Mouse (Mus musculus) forebrain, embryonic 13.5 days (tissue): ENCODE measurements around the gene Gstp2. TPM values are rescaled to one million over a fixed set of nuclear protein-coding genes. Genes with fewer than 3 reads are reported as not detected.
"Not testable (repeated sequence)": the region's sequence is repeated elsewhere in the genome, so short reads cannot be mapped to it uniquely, and the experiment has no call there.

Source experiments
- ATAC-seq: fragments of 200-750 bp; cut with Nextera tagmentation; 2 replicates; pipeline ENCODE4 v1.8.0; 2017
- H3K27ac ChIP-seq: fragments of 300-500 bp; sonication (generic); 2 replicates; pipeline ENCODE4 v1.5.1; 2015; ENCODE audit warnings: inconsistent platforms, mild to moderate bottlenecking, moderate library complexity
- H3K27me3 ChIP-seq: fragments of 300-500 bp; sonication (generic); 2 replicates; pipeline ENCODE4 v1.6.1; 2015; ENCODE audit warnings: mild to moderate bottlenecking, inconsistent platforms
- H3K36me3 ChIP-seq: fragments of 300-500 bp; sonication (generic); 2 replicates; pipeline ENCODE4 v1.6.1; 2015; ENCODE audit warnings: mild to moderate bottlenecking, inconsistent platforms; ENCODE audit not compliant: poor library complexity, severe bottlenecking
- H3K4me1 ChIP-seq: fragments of 300-500 bp; sonication (generic); 2 replicates; pipeline ENCODE4 v1.6.1; 2015; ENCODE audit warnings: inconsistent platforms
- H3K4me2 ChIP-seq: fragments of 300-500 bp; sonication (generic); 2 replicates; pipeline ENCODE4 v1.6.1; 2015; ENCODE audit warnings: inconsistent platforms, mild to moderate bottlenecking, moderate library complexity
- H3K4me3 ChIP-seq: fragments of 300-500 bp; sonication (generic); 2 replicates; pipeline ENCODE4 v1.5.1; 2015; ENCODE audit warnings: mild to moderate bottlenecking, inconsistent platforms
- H3K9ac ChIP-seq: fragments of 300-500 bp; sonication (generic); 2 replicates; pipeline ENCODE4 v1.6.1; 2015; ENCODE audit warnings: mild to moderate bottlenecking, inconsistent platforms
- H3K9me3 ChIP-seq: fragments of 300-500 bp; sonication (generic); replicated peaks from 2 replicates; pipeline ENCODE4 v1.6.1; 2016; ENCODE audit warnings: inconsistent platforms
- WGBS: fragments of 180-500 bp; shearing (Covaris S2); methylation state at CpG from one replicate; pipeline ENCODE4 v1.1.7; 2015; 5-methylcytosine and 5-hydroxymethylcytosine counted together
- polyA plus RNA-seq: library from polyadenylated mRNA; unstranded; fragments of >200 nt; fragmentation: Nextera tagmentation; extraction: Ambion mirVana; gene quantifications from 2 replicates; pipeline ENCODE4 v1.2.1, GENCODE M21; 2015

Gstp2 gene
- polyA plus RNA-seq, 1 experiment from 2014 or later = 2.5 TPM

GRCm38 (mm10) chr19:4068242-4068641 lies 22.4 kb upstream of the Gstp2 start:
- not testable (repeated sequence) for H3K9ac ChIP-seq, ATAC-seq, H3K27me3 ChIP-seq, H3K4me2 ChIP-seq, H3K27ac ChIP-seq, H3K4me1 ChIP-seq, H3K36me3 ChIP-seq, H3K9me3 ChIP-seq, H3K4me3 ChIP-seq
- WGBS = 91% methylated on average over 2 of the region's 2 CpGs

GRCm38 (mm10) chr19:4066877-4067276 lies 21.1 kb upstream of the Gstp2 start:
- H3K4me2 ChIP-seq = no peak overlapping the region
- H3K4me3 ChIP-seq = no peak overlapping the region
- no peaks in the 10 kb centered on the region for H3K4me1 ChIP-seq
- H3K27ac ChIP-seq = no peak overlapping the region
- H3K36me3 ChIP-seq = no peaks in the 10 kb centered on the region
- H3K27me3 ChIP-seq = no peaks in the 10 kb centered on the region
- no peak for ATAC-seq
- H3K9me3 ChIP-seq = no peaks in the 10 kb centered on the region
- no peak overlapping the region for H3K9ac ChIP-seq

DNA sequence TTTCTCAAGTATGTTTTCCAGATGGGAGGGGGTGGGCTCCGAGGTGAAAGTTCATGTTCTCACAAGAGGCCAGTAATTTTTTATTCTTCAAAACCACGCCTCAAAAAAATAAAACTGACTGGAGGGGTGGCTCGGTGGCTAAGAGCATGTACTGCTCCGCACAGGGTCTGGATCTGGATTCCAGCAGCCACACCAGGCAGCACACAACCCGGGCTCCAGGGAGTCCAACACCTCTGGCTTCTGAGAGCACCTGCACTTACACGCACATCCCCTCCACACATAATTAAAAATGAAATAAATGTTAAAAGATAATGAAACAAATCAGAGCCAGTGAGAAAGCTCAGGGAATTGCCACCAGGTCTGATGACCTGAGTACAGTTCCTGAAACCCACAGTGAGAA lies 20.5 kb upstream of the Gstp2 start:
- Histone ChIP-seq H3K9ac (no peak overlapping the region), H3K4me1 (no peaks in the 10 kb centered on the region), H3K27me3 (no peaks in the 10 kb centered on the region), H3K36me3 (no peaks in the 10 kb centered on the region), H3K9me3 (no peaks in the 10 kb centered on the region), H3K4me3 (no peak overlapping the region), H3K4me2 (no peak overlapping the region), H3K27ac (no peak overlapping the region)
- WGBS = 89% methylated on average over 6 of the region's 6 CpGs
- ATAC-seq = no peak

DNA sequence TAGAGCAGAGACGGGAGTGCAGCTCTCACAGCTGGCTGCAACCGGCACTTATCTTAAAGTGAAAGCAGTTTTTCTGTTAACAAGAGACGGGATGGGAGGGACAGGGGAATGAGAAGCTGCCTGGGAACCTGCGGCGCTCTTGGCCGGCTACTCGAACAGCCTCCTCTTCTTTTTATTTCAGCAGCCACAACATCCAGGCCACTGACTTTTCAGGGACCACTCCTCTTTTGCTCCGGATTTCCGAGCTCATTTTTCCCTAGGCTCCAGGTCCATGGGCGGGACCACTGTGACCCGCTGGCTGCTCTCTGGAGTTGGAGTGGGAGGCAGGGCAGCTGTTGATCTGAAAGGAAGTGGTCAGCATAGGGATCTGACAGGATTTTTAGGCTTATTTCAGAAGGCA lies 18.7 kb upstream of the Gstp2 start:
- H3K36me3 ChIP-seq, H3K4me3 ChIP-seq, H3K27me3 ChIP-seq, H3K27ac ChIP-seq, H3K4me2 ChIP-seq, H3K9ac ChIP-seq, ATAC-seq, H3K4me1 ChIP-seq, H3K9me3 ChIP-seq: not testable (repeated sequence)
- 46% methylated on average over 6 of the region's 11 CpGs for WGBS

GRCm38 (mm10) chr19:4063357-4063756 lies 17.5 kb upstream of the Gstp2 start:
- not testable (repeated sequence) for H3K27me3 ChIP-seq, H3K9me3 ChIP-seq, H3K27ac ChIP-seq, H3K4me3 ChIP-seq, H3K9ac ChIP-seq, H3K4me2 ChIP-seq, H3K36me3 ChIP-seq, ATAC-seq, H3K4me1 ChIP-seq
- WGBS = 84% methylated on average over 4 of the region's 4 CpGs

- Histone ChIP-seq H3K4me3 (no peak overlapping the region), H3K27me3 (no peaks in the 10 kb centered on the region), H3K27ac (no peak overlapping the region), H3K4me2 (no peak overlapping the region), H3K9ac (no peak overlapping the region), H3K36me3 (no peaks in the 10 kb centered on the region), H3K9me3 (no peaks in the 10 kb centered on the region), H3K4me1 (no peaks in the 10 kb centered on the region)
- no peak for ATAC-seq
- WGBS = 86% methylated on average over 6 of the region's 6 CpGs
Measured at GRCm38 (mm10) chr19:4060899-4061465, 15.2 kb upstream of the Gstp2 start.

DNA sequence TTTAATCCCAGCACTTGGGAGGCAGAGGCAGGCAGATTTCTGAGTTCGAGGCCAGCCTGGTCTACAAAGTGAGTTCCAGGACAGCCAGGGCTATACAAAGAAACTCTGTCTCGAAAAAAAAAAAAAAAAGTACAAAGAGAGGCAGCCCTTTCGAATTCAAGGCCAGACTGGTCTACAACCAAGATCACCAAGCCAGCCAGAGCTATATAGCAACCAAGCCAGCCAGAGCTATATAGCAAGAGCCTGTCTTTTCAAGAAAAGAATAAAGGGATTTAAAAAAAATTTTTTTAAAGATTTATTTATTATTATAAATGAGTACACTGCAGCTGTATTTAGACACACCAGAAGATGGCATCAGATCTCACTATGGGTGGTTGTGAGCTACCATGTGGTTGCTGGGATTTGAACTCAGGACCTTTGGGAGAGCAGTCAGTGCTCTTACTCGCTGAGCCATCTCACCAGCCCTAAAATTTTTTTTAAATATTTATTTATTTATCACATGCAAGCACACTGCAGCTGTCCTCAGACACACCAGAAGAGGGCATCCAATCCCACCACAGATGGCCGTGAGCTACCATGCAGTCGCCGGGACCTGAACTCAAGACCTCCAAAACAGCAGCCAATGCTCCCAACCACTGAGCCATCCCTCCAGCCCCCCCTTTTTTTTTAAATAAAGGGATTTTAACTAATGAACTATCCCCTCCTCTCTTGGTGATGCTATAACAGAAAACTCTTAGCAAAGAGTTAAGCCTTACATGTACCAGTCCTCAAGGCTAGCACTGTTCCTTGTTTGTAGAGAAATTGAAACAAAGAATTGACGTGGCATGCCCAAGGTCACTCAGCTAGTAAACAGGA lies 14.4 kb upstream of the Gstp2 start:
- not testable (repeated sequence) for H3K4me3 ChIP-seq, H3K4me1 ChIP-seq, H3K27me3 ChIP-seq, H3K4me2 ChIP-seq, H3K9me3 ChIP-seq, H3K27ac ChIP-seq, H3K36me3 ChIP-seq, H3K9ac ChIP-seq, ATAC-seq
- 89% methylated on average over 8 of the region's 8 CpGs for WGBS

- no peak within 1 kb of the TSS for H3K4me3 ChIP-seq
- H3K9ac ChIP-seq = no peak within 1 kb of the TSS
- H3K27ac ChIP-seq = no peak within 1 kb of the TSS
- 85% methylated on average over 15 of the region's 15 CpGs for WGBS
- no peaks in the 10 kb centered on the region for H3K9me3 ChIP-seq
- H3K4me2 ChIP-seq = no peak within 1 kb of the TSS
- H3K36me3 ChIP-seq = no peaks in the 10 kb centered on the region
- no peaks in the 10 kb centered on the region for H3K27me3 ChIP-seq
- no peak for ATAC-seq
- H3K4me1 ChIP-seq = no peaks in the 10 kb centered on the region
Measured at GRCm38 (mm10) chr19:4059069-4059740, 13.4 kb upstream of the Gstp2 start, which contains the start of gene Gstp3. TSS of gene Gstp3 (minus strand) at chr19:4059569.

DNA sequence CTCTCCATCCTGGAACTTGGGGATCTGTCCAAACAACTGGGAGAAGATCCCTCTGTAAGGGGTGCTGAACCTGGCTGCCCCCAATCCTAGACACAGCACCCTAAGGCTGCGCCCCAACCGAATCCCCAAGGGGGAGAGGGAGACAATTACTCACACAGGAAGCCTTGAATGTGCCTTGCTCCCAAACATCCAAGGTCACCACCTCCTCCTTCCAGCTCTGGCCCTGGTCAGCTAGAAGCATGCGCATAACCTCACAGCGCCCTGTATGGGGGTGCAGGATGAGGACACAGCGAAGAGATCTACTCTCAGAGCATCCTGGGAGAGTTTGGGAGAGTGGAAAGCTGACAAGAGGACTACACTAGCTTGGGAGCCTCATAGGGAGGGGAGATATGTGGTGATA lies 12.8 kb upstream of the Gstp2 start:
- H3K27ac ChIP-seq = no peak overlapping the region
- no peaks in the 10 kb centered on the region for H3K27me3 ChIP-seq
- H3K4me1 ChIP-seq = no peaks in the 10 kb centered on the region
- H3K9ac ChIP-seq = no peak overlapping the region
- H3K4me2 ChIP-seq = no peak overlapping the region
- no peaks in the 10 kb centered on the region for H3K9me3 ChIP-seq
- 86% methylated on average over 5 of the region's 5 CpGs for WGBS
- H3K4me3 ChIP-seq = no peak overlapping the region
- ATAC-seq = no peak
- H3K36me3 ChIP-seq = no peaks in the 10 kb centered on the region

GRCm38 (mm10) chr19:4057962-4058361 lies 12.1 kb upstream of the Gstp2 start:
- Histone ChIP-seq H3K4me1 (no peaks in the 10 kb centered on the region), H3K36me3 (no peaks in the 10 kb centered on the region), H3K27ac (no peak overlapping the region), H3K9ac (no peak overlapping the region), H3K9me3 (no peaks in the 10 kb centered on the region), H3K27me3 (no peaks in the 10 kb centered on the region), H3K4me3 (no peak overlapping the region), H3K4me2 (no peak overlapping the region)
- no peak for ATAC-seq
- 90% methylated on average over 7 of the region's 7 CpGs for WGBS

DNA sequence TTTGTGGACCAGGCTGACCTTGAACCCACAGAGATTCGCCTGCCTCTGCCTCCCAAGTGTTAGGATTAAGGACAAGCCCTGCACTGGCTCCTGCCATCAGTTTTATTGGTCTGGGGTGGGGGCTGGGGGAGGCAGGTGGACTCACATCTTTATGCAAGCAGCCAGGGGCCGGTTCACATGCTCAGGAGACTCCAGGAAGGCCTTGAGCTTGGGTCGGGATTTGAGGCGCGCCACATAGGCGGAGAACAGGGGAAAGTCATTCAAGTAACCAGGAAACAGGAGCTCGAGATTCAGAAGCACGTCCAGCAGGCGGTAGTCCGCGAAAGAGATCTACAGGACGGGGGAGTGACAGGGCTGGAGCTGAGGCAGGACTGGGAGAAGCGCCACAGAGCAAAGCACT lies 11.6 kb upstream of the Gstp2 start:
- Histone ChIP-seq H3K9me3 (no peaks in the 10 kb centered on the region), H3K4me1 (no peaks in the 10 kb centered on the region), H3K27me3 (no peaks in the 10 kb centered on the region), H3K4me2 (no peak overlapping the region), H3K4me3 (no peak overlapping the region), H3K9ac (no peak overlapping the region), H3K27ac (no peak overlapping the region), H3K36me3 (no peaks in the 10 kb centered on the region)
- ATAC-seq = no peak
- WGBS = 88% methylated on average over 13 of the region's 13 CpGs

- Histone ChIP-seq H3K4me1 (no peaks in the 10 kb centered on the region), H3K36me3 (no peaks in the 10 kb centered on the region), H3K9ac (no peak overlapping the region), H3K9me3 (no peaks in the 10 kb centered on the region), H3K4me3 (no peak overlapping the region), H3K27ac (no peak overlapping the region), H3K27me3 (no peaks in the 10 kb centered on the region), H3K4me2 (no peak overlapping the region)
- no peak for ATAC-seq
- 38% methylated on average over 4 of the region's 4 CpGs for WGBS
Measured at GRCm38 (mm10) chr19:4056727-4057126, 10.9 kb upstream of the Gstp2 start.
